Mouse (Mus musculus) neural tube, embryonic 13.5 days (tissue): ENCODE data around the gene Stab2. TPM values are rescaled to one million over a fixed set of nuclear protein-coding genes. Genes with fewer than 3 reads are reported as not detected.

Experiments used
- ATAC-seq: fragments of 200-750 bp; cut with Nextera tagmentation; 2 replicates; pipeline ENCODE4 v1.8.0; 2017; ENCODE audit warnings: low read depth, mild to moderate bottlenecking, moderate TSS enrichment, moderate library complexity
- H3K27ac ChIP-seq: fragments of 300-500 bp; sonication (generic); replicated peaks from 2 replicates; pipeline ENCODE4 v1.5.1; 2015; ENCODE audit warnings: moderate library complexity, mild to moderate bottlenecking, inconsistent platforms
- H3K27me3 ChIP-seq: fragments of 300-500 bp; sonication (generic); 2 replicates; pipeline ENCODE4 v1.6.1; 2015; ENCODE audit warnings: mild to moderate bottlenecking, inconsistent platforms
- H3K36me3 ChIP-seq: fragments of 300-500 bp; sonication (generic); 2 replicates; pipeline ENCODE4 v1.6.1; 2015; ENCODE audit warnings: mild to moderate bottlenecking, inconsistent platforms
- H3K4me1 ChIP-seq: fragments of 300-500 bp; sonication (generic); replicated peaks from 2 replicates; pipeline ENCODE4 v1.6.1; 2015; ENCODE audit warnings: inconsistent platforms
- H3K4me2 ChIP-seq: fragments of 300-500 bp; sonication (generic); 2 replicates; pipeline ENCODE4 v1.6.1; 2015; ENCODE audit warnings: inconsistent platforms, mild to moderate bottlenecking, moderate library complexity
- H3K4me3 ChIP-seq: fragments of 300-500 bp; sonication (generic); 2 replicates; pipeline ENCODE4 v1.5.1; 2015; ENCODE audit warnings: mild to moderate bottlenecking, inconsistent platforms
- H3K9ac ChIP-seq: fragments of 300-500 bp; sonication (generic); 2 replicates; pipeline ENCODE4 v1.6.1; 2015; ENCODE audit warnings: moderate library complexity, mild to moderate bottlenecking, inconsistent platforms
- H3K9me3 ChIP-seq: fragments of 300-500 bp; sonication (generic); 2 replicates; pipeline ENCODE4 v1.6.1; 2016; ENCODE audit warnings: inconsistent platforms
- WGBS: fragments of 180-500 bp; shearing (Covaris S2); methylation state at CpG from one replicate; pipeline ENCODE4 v1.1.7; 2015; 5-methylcytosine and 5-hydroxymethylcytosine counted together
- polyA plus RNA-seq: library from polyadenylated mRNA; unstranded; fragments of >200 nt; fragmentation: Nextera tagmentation; extraction: Ambion mirVana; gene quantifications from 2 replicates; pipeline ENCODE4 v1.2.1, GENCODE M21; 2015

Stab2 gene
- polyA plus RNA-seq, 1 experiment from 2014 or later, result 0.24 TPM

- H3K27ac ChIP-seq, result no peak overlapping the region
- H3K27me3 ChIP-seq, result no peaks in the 10 kb centered on the region
- H3K9me3 ChIP-seq, result no peaks in the 10 kb centered on the region
- H3K4me1 ChIP-seq, result no peaks in the 10 kb centered on the region
- 91% methylated on average over 4 of the region's 4 CpGs for WGBS
- H3K4me2 ChIP-seq, result no peak overlapping the region
- no peak for ATAC-seq
- no peak overlapping the region for H3K4me3 ChIP-seq
- no peak overlapping the region for H3K9ac ChIP-seq
- no peaks in the 10 kb centered on the region for H3K36me3 ChIP-seq
Observed at GRCm38 (mm10) chr10:86940591-86940990, 67.2 kb downstream of the Stab2 start.

GRCm38 (mm10) chr10:86934376-86934775, 73.4 kb downstream of the Stab2 start:
- no peaks in the 10 kb centered on the region for H3K27me3 ChIP-seq
- no peak overlapping the region for H3K9ac ChIP-seq
- no peak overlapping the region for H3K4me3 ChIP-seq
- no peak overlapping the region for H3K4me2 ChIP-seq
- H3K4me1 ChIP-seq, result no peaks in the 10 kb centered on the region
- no peak for ATAC-seq
- no peak overlapping the region for H3K27ac ChIP-seq
- WGBS, result 42% methylated on average over 6 of the region's 6 CpGs
- no peaks in the 10 kb centered on the region for H3K9me3 ChIP-seq
- H3K36me3 ChIP-seq, result no peaks in the 10 kb centered on the region

GRCm38 (mm10) chr10:86933906-86934305, 73.9 kb downstream of the Stab2 start:
- Histone ChIP-seq H3K4me3 (no peak overlapping the region), H3K4me1 (no peaks in the 10 kb centered on the region), H3K27me3 (no peaks in the 10 kb centered on the region), H3K9me3 (no peaks in the 10 kb centered on the region), H3K9ac (no peak overlapping the region), H3K27ac (no peak overlapping the region), H3K36me3 (no peaks in the 10 kb centered on the region), H3K4me2 (no peak overlapping the region)
- WGBS, result 33% methylated on average over 3 of the region's 3 CpGs
- ATAC-seq, result no peak

GRCm38 (mm10) chr10:86933180-86933695, 74.6 kb downstream of the Stab2 start:
- no peak overlapping the region for H3K4me2 ChIP-seq
- no peaks in the 10 kb centered on the region for H3K4me1 ChIP-seq
- ATAC-seq, result no peak
- no peaks in the 10 kb centered on the region for H3K36me3 ChIP-seq
- H3K27me3 ChIP-seq, result no peaks in the 10 kb centered on the region
- H3K27ac ChIP-seq, result no peak overlapping the region
- no peak overlapping the region for H3K4me3 ChIP-seq
- WGBS, result 78% methylated on average over 9 of the region's 9 CpGs
- no peaks in the 10 kb centered on the region for H3K9me3 ChIP-seq
- no peak overlapping the region for H3K9ac ChIP-seq

GRCm38 (mm10) chr10:86923602-86924001, 84.2 kb downstream of the Stab2 start:
- WGBS, result 93% methylated on average over 1 of the region's 1 CpGs
- Histone ChIP-seq H3K9me3 (no peaks in the 10 kb centered on the region), H3K27me3 (no peaks in the 10 kb centered on the region), H3K27ac (no peak overlapping the region), H3K4me3 (no peak overlapping the region), H3K36me3 (no peaks in the 10 kb centered on the region), H3K9ac (no peak overlapping the region), H3K4me1 (no peaks in the 10 kb centered on the region), H3K4me2 (no peak overlapping the region)
- ATAC-seq, result no peak

- no peak overlapping the region for H3K27ac ChIP-seq
- no peak overlapping the region for H3K4me3 ChIP-seq
- no peaks in the 10 kb centered on the region for H3K36me3 ChIP-seq
- H3K27me3 ChIP-seq, result no peaks in the 10 kb centered on the region
- no peaks in the 10 kb centered on the region for H3K9me3 ChIP-seq
- no peaks in the 10 kb centered on the region for H3K4me1 ChIP-seq
- no peak overlapping the region for H3K4me2 ChIP-seq
- H3K9ac ChIP-seq, result no peak overlapping the region
- ATAC-seq, result no peak
Observed at GRCm38 (mm10) chr10:86915595-86915994, 92.2 kb downstream of the Stab2 start.

- Histone ChIP-seq H3K4me3 (no peak overlapping the region), H3K4me2 (no peak overlapping the region), H3K9ac (no peak overlapping the region), H3K27ac (no peak overlapping the region), H3K27me3 (no peaks in the 10 kb centered on the region), H3K9me3 (no peaks in the 10 kb centered on the region), H3K36me3 (no peaks in the 10 kb centered on the region), H3K4me1 (no peaks in the 10 kb centered on the region)
- 94% methylated on average over 18 of the region's 18 CpGs for WGBS
- no peak for ATAC-seq
Observed at GRCm38 (mm10) chr10:86908562-86908961, 99.3 kb downstream of the Stab2 start.

- H3K9ac ChIP-seq, result no peak overlapping the region
- no peaks in the 10 kb centered on the region for H3K9me3 ChIP-seq
- H3K4me2 ChIP-seq, result no peak overlapping the region
- H3K4me3 ChIP-seq, result no peak overlapping the region
- H3K27me3 ChIP-seq, result no peaks in the 10 kb centered on the region
- no peak overlapping the region for H3K27ac ChIP-seq
- no peaks in the 10 kb centered on the region for H3K36me3 ChIP-seq
- 85% methylated on average over 6 of the region's 6 CpGs for WGBS
- no peaks in the 10 kb centered on the region for H3K4me1 ChIP-seq
- ATAC-seq, result no peak
Observed at GRCm38 (mm10) chr10:86907043-86907442, 100.8 kb downstream of the Stab2 start.

GRCm38 (mm10) chr10:86895531-86895930, 112.3 kb downstream of the Stab2 start:
- Histone ChIP-seq H3K36me3 (no peaks in the 10 kb centered on the region), H3K9me3 (no peaks in the 10 kb centered on the region), H3K27me3 (no peaks in the 10 kb centered on the region), H3K9ac (no peak overlapping the region), H3K4me2 (no peak overlapping the region), H3K27ac (no peak overlapping the region), H3K4me3 (no peak overlapping the region), H3K4me1 (no peaks in the 10 kb centered on the region)
- no peak for ATAC-seq
- 71% methylated on average over 2 of the region's 2 CpGs for WGBS

GRCm38 (mm10) chr10:86891066-86891465, 116.8 kb downstream of the Stab2 start:
- Histone ChIP-seq H3K9ac (no peak overlapping the region), H3K27ac (no peak overlapping the region), H3K4me1 (no peaks in the 10 kb centered on the region), H3K9me3 (no peaks in the 10 kb centered on the region), H3K36me3 (no peaks in the 10 kb centered on the region), H3K27me3 (no peaks in the 10 kb centered on the region), H3K4me3 (no peak overlapping the region), H3K4me2 (no peak overlapping the region)
- 94% methylated on average over 1 of the region's 1 CpGs for WGBS
- no peak for ATAC-seq

GRCm38 (mm10) chr10:86890166-86890930, 117.5 kb downstream of the Stab2 start:
- Histone ChIP-seq H3K27ac (no peak overlapping the region), H3K9me3 (no peaks in the 10 kb centered on the region), H3K27me3 (no peaks in the 10 kb centered on the region), H3K9ac (no peak overlapping the region), H3K4me3 (no peak overlapping the region), H3K4me1 (no peaks in the 10 kb centered on the region), H3K4me2 (no peak overlapping the region), H3K36me3 (no peaks in the 10 kb centered on the region)
- WGBS, result 90% methylated on average over 14 of the region's 14 CpGs
- ATAC-seq, result no peak

GRCm38 (mm10) chr10:86889440-86889839, 118.4 kb downstream of the Stab2 start:
- no peaks in the 10 kb centered on the region for H3K4me1 ChIP-seq
- no peak overlapping the region for H3K9ac ChIP-seq
- H3K36me3 ChIP-seq, result no peaks in the 10 kb centered on the region
- H3K27ac ChIP-seq, result no peak overlapping the region
- no peaks in the 10 kb centered on the region for H3K9me3 ChIP-seq
- no peak overlapping the region for H3K4me2 ChIP-seq
- no peak overlapping the region for H3K4me3 ChIP-seq
- H3K27me3 ChIP-seq, result no peaks in the 10 kb centered on the region
- no peak for ATAC-seq

- H3K4me1 ChIP-seq, result no peaks in the 10 kb centered on the region
- H3K27ac ChIP-seq, result no peak overlapping the region
- WGBS, result 92% methylated on average over 1 of the region's 1 CpGs
- no peaks in the 10 kb centered on the region for H3K36me3 ChIP-seq
- no peak for ATAC-seq
- no peak overlapping the region for H3K4me3 ChIP-seq
- H3K27me3 ChIP-seq, result no peaks in the 10 kb centered on the region
- no peak overlapping the region for H3K9ac ChIP-seq
- no peaks in the 10 kb centered on the region for H3K9me3 ChIP-seq
- no peak overlapping the region for H3K4me2 ChIP-seq
Observed at GRCm38 (mm10) chr10:86886434-86886833, 121.4 kb downstream of the Stab2 start.
